Mouse (Mus musculus): ENCODE measurements around the gene Metap2. TPM values are rescaled to one million over a fixed set of nuclear protein-coding genes. Genes with fewer than 3 reads are reported as not detected.
"Not testable (repeated sequence)": the region's sequence is repeated elsewhere in the genome, so short reads cannot be mapped to it uniquely, and the experiment has no call there.

Metap2 gene
- total RNA-seq, 2 experiments from 2014 or later: 509 to 616 TPM

GRCm38 (mm10) chr10:93810590-93811185 lies 86.2 kb downstream of the Metap2 start:
- no peak for ATAC-seq (replicated peaks; ENCODE audit: low FRiP score, low TSS enrichment, poor library complexity, severe bottlenecking)

- ATAC-seq (replicated peaks; ENCODE audit: low FRiP score, low TSS enrichment, poor library complexity, severe bottlenecking): not testable (repeated sequence)
Measured at GRCm38 (mm10) chr10:93809438-93809837, 87.5 kb downstream of the Metap2 start.

Other genes starting within 250 kb of the Metap2 start
- gene Usp44, start 65.5 kb downstream of the Metap2 start, total RNA-seq (2014; fragmentation: Nextera tagmentation): not detected in 2 replicates
- 0.65 TPM in 1 of 2 replicates, not detected in the other for gene Usp44, start 65.5 kb downstream of the Metap2 start, total RNA-seq (2017)
- 17.7 and 21.1 TPM in 2 replicates for gene Vezt, start 138.7 kb upstream of the Metap2 start, total RNA-seq (2014; fragmentation: Nextera tagmentation)
- gene Vezt, start 138.7 kb upstream of the Metap2 start, total RNA-seq (2017): 10.6 and 15.6 TPM in 2 replicates
- 9.2 and 9.6 TPM in 2 replicates for gene Fgd6, start 138.9 kb upstream of the Metap2 start, total RNA-seq (2014; fragmentation: Nextera tagmentation)
- 2.9 and 3.8 TPM in 2 replicates for gene Fgd6, start 138.9 kb upstream of the Metap2 start, total RNA-seq (2017)